Mouse (Mus musculus): ENCODE measurements at regions not wholly inside any gene's neighbourhood (a gene's known extent, or its start where the extent isn't known, plus 50 kb on each side); places are given as distances from the start of the nearest gene placed in this dataset.
"Not testable (repeated sequence)": the region's sequence is repeated elsewhere in the genome, so short reads cannot be mapped to it uniquely, and the experiment has no call there.

DNA sequence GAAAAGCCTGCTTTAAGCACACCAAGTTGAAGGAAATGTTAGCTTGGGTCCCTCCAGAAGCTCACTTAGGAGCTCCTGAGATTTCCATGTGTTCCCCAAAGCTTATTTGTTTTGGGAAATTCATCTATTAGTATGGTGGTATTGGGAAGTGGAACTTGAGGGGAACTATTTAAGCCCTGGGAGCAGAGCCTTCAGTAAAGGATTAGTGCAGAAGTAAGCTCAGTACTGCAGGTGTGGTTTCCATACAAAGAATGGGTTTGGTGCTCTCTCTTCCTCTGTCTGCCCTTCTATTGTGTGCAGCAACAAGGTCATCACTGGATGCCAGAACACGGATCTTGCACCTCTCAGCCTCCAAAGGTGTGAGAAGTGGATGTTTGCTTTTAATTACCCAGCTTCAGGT is 57.2 kb downstream of the Foxa2 start:
- no peak for DNase-seq
- intact Hi-C loops (cut with DNase I) = no loop called here

DNA sequence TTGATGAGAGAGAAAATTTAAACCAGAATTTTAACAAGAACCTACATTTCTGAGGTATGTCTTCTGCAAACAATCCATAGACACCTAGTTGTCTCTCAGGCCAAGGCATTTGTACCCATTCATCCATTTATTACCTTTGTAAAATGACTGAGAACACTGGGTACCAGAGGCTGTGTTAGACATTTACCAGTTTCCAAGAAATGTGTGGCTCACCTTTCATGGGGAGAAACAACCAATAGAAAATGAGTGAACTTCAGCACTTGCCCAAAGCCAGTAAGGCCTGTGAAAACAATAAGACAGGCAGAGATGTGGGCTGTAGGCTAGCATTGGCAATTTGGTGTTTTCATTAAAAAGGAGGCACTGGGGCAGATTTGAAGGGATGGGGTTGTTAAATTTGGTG is 58.2 kb downstream of the Foxa2 start:
- intact Hi-C loops (cut with DNase I) = no loop called here
- DNase-seq = no peak

DNA sequence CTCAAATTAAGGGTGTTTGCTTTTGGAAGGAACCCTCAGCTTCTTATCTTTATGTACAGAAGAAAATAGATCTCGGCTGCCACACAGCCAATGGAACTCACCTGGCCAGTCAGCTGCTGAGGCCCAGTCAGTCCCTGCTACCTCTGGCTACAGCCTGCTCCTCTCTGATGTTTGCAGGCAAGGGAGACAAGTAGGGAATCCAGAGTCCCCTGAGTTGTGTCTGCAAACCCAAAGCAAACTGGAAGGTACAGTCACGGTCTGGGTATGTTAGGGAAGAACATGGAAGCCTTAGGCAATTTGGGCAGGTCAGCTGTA is 61.6 kb downstream of the Foxa2 start:
- DNase-seq = no peak
- intact Hi-C loops (cut with DNase I) = no loop called here

DNA sequence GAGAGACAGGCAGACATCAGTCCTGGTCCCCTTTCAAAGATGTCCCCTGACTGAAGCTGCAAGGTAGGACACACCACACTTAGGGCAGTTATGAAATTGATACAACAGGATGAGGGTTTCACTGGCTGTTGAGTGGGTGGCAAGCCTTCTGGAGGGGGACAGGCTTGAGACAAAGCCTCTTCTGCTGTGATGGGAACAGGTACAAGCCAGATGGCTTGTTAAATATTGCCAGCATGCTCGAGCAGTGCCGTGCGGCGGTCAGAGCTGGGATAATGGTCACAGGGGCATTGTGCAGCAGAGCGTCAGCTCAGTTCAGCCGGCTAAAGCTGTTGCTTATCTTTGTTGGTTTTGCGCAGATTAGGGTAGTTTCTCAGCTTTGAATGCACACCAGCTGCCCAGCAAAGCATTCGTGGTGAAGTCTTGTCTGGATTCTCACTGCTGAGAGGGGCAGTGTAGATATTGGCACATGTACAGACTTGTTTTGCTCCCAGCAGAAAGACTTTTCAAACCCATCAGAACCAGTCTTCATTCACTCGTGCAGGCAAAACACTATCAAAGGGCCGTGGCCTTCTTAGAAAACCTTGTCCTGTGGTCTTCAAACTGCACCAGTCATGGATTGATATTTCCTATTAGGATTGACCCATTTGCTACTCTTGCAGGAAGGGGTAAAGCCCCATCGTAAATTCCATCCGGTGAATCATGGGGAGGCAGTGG is 62.1 kb downstream of the Foxa2 start:
- intact Hi-C loops (cut with DNase I) = no loop called here
- DNase-seq = no peak

DNA sequence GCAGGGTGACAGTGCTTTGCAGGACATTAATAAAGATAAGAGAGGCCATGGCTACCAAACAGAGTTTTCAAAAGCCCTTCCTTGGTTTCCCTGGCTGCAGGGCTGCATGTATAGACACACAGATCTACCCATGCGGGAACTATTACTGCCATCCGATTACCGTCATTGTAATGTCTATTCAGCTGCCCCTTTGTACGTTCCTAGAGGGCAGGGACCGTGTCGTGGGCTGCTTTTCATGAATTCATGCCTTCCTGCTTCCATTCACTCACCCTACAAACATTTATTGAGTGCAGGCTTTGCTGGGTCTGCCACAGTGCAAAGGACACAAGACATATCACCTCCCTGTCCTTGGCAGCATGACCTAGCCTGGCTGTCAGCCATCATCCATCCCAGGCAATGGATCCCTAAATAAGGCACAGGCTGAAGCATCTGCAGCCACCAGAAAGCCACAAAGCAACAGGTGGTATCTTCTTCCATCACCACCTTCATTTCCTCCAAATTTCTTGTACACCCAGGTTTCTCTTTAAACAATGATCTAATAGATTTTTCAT is 65.8 kb downstream of the Foxa2 start:
- DNase-seq = no peak
- intact Hi-C loops (cut with DNase I) = no loop called here

DNA sequence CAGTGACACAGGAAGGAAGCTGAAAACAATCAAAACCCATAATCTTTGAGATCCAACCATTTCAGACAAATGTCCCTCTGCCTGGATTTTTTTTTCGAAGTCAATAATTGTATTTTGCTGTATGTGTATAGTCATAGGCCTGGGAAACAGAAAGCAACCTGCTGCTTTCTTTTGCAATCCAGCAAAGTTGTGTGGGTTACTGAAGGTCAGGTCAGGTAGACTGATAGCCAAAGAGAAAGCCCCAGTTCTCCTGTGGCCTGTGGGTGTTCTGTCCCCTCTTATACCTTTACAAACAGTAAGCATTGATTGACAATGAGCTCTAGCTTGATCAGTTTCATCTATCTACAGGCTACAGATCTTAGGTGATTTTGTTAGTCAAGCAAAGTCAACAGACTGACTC is 66.4 kb downstream of the Foxa2 start:
- intact Hi-C loops (cut with DNase I) = no loop called here
- no peak for DNase-seq

DNA sequence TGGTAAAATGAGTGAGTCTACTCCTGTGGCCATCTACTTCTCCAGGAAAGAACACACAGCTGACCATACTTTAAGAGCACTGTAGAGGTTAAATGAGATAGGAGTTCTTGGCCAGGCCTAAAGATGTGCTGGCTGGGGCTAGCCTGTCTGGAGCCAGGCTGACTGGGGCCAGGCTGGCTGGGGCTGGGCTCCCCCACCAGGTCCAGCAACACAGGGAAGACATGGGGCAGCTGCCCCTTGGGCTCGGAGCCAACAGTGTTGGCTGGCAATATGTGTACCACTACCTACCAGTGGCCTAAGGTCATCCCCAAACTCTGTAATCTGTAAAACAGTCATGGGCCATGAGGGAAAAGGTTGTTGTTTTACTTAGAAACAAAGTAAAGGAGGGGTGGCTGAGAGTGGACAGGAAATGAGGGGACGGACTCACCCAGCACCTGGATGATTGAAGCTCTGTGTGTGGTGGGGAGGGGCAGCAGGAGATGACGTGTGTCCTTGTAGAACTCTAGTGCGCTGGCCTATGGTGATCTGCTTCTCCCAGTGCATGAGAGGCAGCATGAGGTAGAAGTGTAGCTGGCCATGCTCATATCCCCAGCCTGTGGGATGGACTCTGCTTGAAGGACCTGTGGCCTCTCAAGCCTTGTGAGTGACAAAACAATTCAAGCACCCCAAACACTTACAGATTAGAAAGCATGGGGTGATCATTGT is 67.0 kb downstream of the Foxa2 start:
- DNase-seq = no peak
- intact Hi-C loops (cut with DNase I) = no loop called here

DNA sequence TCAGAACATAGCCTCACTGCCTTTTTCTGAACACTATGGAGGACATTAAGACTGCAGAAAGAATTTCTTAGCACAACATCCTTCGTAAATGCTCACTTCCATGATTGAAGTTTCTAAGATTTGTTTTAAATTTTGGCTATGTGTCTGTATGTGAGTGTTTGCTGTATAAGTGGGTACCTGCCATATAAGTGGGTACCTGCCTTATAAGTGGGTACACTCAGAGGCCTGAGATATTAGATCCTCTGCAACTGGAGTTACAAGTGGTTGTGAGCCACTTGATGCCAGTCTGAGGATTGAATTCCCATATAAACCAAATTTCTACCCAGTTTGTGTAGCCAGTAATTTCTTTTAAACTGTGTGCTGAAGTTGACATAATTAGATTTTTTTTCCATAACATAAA is 67.8 kb downstream of the Foxa2 start:
- intact Hi-C loops (cut with DNase I) = no loop called here
- DNase-seq = no peak

DNA sequence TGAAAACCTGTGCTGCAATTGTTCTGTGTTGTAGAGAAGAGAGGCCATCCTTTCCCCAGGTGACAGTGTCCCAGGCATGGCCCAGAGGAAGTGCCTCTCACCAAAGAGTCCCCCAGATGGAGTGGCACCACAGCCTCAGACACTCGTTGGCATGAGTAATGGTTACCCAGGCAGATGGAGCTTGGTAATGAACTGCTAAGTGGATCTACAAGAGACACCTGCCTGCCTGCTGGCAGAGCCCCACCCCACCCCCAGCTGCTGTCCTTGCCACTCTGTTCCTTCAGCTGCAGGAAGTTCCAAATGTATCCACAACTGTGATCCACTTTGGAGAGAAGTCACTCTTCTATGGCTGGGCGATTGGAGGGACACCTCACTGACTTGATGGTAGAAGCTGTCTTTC is 72.0 kb downstream of the Foxa2 start:
- intact Hi-C loops (cut with DNase I) = no loop called here
- no peak for DNase-seq

DNA sequence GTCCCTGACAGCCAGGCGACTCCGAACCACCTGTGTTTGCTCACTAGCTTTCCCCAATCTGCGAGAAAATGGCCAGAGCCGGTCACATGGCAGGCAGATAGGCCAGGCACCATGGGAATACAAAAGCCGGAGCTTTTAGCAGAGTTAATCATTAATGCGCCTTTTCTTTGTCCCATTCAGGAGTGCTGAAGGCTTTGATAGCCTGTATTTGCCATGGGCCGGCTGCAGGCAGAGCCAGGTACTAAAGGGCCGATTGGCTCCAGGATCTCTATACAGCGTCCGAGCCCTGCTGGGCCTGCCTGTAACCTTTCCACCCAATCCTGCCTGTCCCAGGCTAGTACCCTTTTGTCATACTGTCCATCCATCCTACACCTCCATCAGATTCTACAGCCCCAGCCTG is 78.1 kb downstream of the Foxa2 start:
- intact Hi-C loops (cut with DNase I) = no loop called here
- no peak for DNase-seq

DNA sequence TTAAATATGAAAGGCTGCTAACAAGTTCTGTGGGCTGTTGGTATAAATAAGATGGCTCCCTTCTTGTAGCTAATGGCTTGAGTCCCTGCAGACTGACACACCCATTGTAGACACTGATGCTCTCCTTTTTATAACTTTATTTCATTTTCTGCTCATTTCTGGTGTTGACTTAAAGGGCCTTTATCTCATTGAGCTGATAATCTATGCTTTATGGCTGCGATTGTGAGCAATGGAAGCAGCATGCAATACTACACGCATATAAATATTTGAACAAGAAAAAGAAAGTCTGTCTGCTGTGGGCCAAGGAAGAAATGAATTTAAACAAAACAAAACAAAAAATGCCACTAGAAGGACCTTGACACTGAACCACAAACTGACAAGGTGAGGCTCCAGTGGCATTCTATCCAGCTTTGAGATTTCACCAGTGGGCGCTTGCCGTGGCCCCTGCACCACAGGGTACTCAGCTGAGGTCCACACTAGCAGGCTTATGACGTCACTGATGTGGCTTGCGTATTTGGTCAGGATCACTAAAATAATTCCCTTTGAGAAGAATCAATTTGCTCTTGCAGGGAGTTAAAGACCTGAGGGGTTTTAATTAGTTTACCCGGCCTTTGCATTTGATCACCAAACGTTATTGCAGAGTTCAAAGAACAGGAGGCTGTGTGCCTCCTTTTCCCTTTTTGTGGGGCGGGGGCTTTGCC is 78.8 kb downstream of the Foxa2 start:
- intact Hi-C loops (cut with DNase I) = no loop called here

DNA sequence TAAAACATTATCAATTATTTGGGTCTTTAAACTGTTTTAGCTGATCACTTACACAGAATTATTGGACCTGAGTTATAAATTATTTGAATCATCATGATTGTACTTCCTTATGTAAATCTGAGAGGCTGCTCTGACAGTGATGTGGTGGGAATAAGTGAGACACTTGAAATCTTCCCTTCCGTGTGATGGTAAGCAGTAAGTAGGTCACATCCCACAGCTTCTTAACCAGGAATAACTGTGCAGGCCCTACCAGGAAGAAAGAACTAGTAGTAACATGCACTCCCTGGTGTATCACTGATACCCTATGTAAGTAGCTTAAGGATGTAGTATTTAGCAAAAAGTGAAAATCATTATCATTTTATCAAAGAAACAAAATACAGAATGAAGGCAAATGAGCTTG is 83.5 kb downstream of the Foxa2 start:
- intact Hi-C loops (cut with DNase I); DNase-seq: not testable (repeated sequence)

More for the DNA sequence above, 78.8 kb downstream of the Foxa2 start:
- no peak for DNase-seq

DNA sequence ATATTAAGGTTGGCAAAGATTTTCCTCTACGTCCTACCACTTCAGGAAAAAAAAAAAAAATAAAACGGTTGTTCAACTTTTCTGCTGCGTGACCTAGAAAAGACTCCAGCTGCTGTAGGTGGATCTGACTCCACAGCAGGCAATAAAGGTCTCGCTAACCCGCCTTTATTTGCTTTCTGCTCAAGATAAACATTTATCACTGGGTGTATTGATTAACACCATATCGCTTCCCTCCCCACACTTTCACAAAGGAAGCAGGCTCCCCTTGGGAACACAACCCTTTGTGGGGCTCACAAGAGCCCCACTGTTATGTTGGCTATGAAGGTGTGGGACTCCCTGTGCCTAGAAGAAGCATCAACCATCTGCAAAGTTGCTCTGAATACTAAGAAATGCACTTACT is 85.1 kb downstream of the Foxa2 start:
- intact Hi-C loops (cut with DNase I) = no loop called here
- no peak for DNase-seq

DNA sequence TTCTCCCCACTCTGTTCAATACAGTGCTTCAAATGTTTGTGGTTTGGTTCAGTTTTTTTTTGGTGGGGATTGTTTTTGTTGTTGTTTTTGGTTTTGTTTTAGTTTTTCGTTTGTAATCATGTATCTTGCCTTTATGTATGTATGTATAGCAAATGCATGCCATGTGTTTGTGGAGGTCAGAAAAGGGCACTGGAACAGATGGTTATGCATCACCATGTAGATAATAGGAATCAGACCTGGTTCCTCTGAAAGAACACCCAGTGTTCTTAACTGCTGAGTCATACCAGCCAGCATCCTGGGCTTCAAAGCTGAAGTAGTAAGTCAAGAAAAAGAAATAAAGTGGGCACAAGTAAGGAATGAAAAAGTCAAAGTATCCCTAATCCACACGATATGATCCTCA is 92.6 kb downstream of the Foxa2 start:
- intact Hi-C loops (cut with DNase I) = no loop called here

DNA sequence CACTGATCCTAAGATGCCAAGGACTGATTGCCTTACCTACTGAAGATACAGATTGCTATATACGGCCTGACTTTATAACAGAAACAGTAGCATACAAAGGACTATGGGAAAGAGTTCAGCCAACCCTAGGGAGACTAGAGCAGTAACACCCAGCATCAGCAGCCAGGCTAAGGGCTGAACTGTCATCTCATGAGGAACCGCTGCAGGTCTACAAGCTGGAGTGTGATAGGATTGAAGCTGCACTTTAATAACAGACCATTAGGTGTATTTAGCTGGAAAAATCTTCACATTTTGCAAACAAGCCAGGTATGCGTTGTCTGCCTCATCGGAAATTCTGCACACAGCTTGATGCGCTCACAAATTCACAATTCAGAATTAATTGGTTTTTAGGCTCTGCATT is 95.5 kb downstream of the Foxa2 start:
- no peak for DNase-seq
- intact Hi-C loops (cut with DNase I) = no loop called here

More for the DNA sequence above, 92.6 kb downstream of the Foxa2 start:
- DNase-seq = no peak

DNA sequence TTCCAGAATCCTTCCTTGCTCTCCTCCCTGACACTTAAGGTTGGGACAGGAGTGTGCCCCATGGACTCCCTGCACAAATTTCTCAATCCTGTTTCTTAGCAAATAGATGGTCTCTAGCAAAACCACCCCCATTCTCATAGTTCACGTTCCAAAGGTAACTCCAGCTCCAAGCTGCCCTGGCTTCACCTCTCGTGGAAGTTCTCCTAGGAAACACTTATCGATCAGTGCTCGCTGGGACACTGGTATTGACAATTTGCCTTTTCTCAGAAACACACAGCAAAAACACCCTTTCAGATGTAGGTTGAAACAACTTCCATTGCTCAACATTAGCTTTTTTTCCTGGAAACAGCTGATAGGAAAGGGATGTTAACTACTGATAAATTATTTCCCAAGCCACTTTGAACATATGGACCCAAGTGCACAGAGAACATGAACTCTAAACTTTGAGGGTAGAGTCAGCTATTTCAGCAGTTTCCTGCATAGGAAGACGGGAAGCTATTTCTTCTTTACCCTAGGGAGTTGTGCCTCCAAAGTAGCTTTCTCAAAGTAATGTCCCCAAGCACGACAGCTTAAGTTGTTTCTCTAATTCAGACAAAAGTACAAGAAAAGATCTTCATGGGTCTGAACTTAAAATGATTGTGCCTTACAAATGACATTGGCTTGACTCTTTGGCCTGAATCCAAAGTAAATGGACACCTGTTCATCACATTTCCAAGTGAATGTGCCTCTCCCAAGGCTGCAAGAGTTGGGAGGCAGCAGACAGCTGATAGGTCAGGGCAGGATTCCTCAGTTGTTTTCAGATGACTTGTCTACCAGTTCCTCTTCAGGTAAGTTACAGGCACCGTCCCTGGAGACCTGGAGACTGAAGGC is 102.4 kb downstream of the Foxa2 start:
- intact Hi-C loops (cut with DNase I) = no loop called here
- DNase-seq = no peak

DNA sequence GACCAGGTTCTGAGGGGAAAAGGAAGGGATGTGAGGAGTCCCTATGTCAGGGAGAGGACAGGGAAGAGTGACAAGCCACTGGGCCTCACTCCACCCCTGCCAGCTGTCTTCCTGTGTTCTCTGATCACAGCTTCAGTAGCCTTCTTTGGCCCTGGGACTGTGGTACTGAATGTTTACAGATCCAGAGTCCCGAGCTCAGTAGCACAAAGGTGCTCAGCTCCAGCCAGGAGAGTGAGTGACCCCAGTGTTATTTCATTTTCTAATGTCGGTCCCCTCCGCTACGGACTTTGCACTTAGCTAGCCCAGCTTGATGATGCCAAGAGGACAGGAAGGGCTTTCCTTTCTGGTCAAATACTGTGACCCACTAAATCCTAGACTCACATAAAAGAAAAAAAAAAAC is 104.2 kb downstream of the Foxa2 start:
- DNase-seq = no peak
- intact Hi-C loops (cut with DNase I) = no loop called here

DNA sequence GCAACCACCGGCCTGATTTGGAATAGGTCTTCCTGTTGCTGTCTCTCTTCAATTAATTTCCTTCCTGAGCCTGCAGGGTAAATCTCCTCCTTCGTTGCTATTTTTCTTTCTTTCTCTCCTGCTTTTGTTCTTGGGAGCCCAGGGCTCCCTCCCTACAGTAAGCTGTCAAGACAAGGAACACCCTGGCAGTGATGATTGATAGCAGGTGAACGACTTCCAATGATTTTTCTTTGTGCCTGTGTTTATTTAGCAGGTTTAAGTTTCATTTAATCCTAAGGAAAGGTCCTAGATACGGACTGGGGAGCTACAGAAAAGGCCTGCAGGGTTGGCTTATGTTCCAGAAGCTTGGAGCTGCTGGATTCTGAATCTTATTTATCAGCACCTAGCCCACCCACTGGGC is 105.5 kb downstream of the Foxa2 start:
- intact Hi-C loops (cut with DNase I) = no loop called here
- no peak for DNase-seq

DNA sequence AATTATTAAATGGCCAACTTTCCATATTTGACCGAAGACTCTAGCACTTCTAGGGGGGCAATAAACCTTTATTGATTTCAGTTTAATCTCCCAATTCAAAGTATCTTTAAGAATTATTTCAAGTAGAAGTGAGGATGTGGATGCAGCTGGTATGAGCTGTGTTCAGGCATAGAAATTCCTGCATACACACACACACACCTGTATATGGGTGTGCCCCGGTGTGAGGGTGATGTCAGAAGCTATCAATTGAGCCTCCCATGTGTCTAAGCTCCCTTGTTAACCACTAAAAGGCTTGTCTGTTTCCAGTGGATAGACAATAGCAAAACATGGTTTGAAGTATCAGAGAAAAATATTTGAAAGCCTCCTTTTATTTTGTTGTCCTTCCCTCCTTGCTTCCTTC is 114.3 kb downstream of the Foxa2 start:
- intact Hi-C loops (cut with DNase I) = no loop called here
- DNase-seq = no peak

DNA sequence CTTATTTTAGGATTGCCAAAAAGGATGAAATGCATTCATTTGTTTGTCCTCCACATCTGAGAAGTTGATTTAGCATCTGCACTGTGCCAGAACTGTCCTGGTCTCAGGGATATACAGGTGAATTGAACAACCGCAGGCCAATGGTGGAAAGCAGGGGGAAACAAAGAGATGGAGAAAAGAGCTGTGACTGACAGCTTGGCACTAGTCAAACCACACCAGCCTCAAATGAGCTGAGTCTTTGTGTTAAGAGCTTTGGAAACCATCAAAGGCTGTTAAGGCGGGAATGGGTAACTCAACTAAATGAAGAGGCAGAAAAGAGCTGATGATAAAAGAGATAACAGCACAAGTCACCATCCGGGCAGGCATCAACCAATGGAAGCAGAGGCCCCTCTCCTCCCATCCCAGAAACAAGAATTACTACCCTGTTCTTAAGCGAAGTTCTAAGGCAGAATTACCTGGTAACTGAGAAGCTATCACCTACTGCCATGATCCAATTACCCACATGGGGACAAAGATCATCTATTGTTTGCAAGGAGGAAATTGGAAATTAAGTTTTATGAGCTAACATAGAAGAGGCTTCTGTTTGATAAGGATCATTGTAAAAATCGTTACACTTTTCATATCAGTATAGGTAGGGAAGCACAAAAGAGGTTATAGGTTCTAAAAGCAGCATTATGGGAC is 117.6 kb downstream of the Foxa2 start:
- DNase-seq = no peak
- intact Hi-C loops (cut with DNase I) = no loop called here

Measured in gastrocnemius, postnatal 36 days (tissue).